Mouse (Mus musculus): ENCODE measurements around the gene Slit3.

DNA sequence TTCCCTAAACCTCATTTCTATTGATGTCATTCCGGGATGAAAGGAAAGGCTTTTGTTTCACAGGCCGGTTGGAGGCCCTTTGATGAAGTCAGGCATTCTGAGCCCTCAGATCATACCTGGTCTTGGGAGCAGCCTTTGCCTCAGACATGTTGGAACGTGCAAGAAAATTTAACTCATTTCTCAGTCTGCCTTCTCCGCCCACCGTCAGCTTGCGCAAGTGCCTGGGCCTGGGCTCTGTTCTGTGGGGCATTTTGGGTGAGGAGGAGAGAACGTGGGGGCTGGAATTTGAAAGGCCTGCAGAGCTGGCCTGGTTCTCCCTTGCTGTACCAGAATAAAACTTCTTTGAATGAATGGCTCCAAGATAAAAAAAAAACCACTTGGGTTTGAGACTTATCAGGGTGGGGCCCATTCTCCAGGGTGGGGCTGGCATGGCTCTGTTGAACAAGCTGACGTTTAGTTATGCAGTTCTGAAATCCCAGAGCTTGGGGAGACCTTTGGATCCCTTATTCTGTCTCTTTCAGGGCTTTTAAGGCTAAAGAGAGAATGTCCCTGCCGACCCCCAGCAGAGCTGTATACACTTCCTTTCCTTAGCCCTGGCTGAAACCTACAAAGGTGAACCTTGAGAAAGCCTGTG is 294.9 kb downstream of the Slit3 start:
- TF ChIP-seq ZNF384 (IDR thresholded peaks at IDR 0.05; ENCODE audit: low read depth, low read length) (no peak), MAX (IDR thresholded peaks at IDR 0.05; ENCODE audit: low read length) (no peak), ZC3H11A (IDR thresholded peaks at IDR 0.05; ENCODE audit: low read depth, low read length) (no peak), ZKSCAN1 (IDR thresholded peaks at IDR 0.05; ENCODE audit: borderline replicate concordance, low read depth, low read length) (no peak), CTCF (conservative IDR thresholded peaks at IDR 0.05 in 1 of 2, IDR thresholded peaks at IDR 0.05 in 1 of 2; ENCODE audit: low read depth in 2 of 2, low read length in 2 of 2) (no peak), EP300 (IDR thresholded peaks at IDR 0.05; ENCODE audit: low read length) (no peak), NELFE (IDR thresholded peaks at IDR 0.05; ENCODE audit: low read depth, low read length) (no peak), BHLHE40 (IDR thresholded peaks at IDR 0.05; ENCODE audit: low read depth, low read length) (no peak), ELF1 (IDR thresholded peaks at IDR 0.05; ENCODE audit: low read depth, low read length) (no peak), HCFC1 (IDR thresholded peaks at IDR 0.05; ENCODE audit: low read depth, low read length) (no peak)
